Mouse (Mus musculus) kidney, postnatal 10 days (tissue): ENCODE measurements around the gene Inpp5f.
"Not testable (repeated sequence)": the region's sequence is repeated elsewhere in the genome, so short reads cannot be mapped to it uniquely, and the experiment has no call there.

ENCODE experiments used
- DNase-seq: peaks from one replicate; pipeline ENCODE4 v3.0.0; 2021; ENCODE audit warnings: mixed read lengths

Gene Inpp5f

DNA sequence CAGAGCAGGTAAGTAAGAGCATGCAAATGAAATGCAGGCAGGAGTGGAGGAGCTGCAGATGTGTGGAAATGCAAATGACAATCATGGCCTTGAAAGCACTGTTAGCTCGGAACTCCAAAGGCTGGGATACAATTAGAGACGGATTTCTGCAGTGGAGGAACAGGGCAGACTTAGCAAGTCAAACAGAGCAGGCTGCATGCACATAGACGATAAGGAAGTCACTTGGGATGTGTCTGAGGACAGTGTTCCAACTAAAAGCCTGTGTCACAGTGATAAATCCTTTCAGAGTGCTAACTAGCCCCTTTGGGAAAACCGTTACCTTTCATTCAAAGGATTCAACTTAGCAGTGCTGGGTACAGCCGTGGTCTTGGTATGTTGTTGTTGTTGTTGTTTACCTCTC is 56.7 kb downstream of the Inpp5f start:
- DNase-seq = no peak

DNA sequence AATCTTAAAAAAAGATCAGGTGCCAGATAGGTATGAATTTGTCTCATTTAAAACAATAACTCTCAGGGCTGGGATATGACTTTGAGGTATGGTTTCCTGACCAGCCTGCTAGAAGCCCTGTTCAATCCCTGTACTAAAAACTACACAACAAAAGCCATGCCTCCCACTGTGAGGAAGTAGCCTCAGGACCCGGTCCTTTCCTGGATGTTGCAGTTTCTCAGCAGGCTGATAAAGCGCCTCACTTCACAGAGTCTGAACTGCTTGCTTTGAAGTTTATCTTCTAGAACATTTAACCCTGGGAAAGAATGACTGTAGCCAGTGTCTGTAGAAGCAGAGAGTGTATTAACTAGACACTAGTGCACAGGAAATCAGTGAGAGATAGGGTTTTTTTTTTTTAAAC is 57.7 kb downstream of the Inpp5f start:
- no peak for DNase-seq

DNA sequence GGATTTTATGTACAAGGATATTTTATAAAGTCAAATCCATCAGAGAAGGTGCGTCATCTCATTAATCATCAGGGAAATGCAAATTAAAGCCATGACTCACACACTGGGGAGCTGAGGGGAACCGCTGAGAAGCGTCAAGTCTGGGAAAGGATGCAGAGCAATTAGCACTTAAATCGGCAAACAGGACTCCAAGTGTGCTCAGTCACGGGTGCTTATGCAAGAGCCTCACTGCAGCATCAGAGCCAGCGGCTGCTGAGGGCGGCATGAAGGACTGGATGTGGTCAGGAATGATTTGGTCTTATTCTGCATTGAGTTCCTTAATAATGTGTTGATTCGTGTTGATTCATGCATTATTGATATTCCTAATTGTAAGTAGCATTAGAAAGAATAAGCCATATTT is 60.8 kb downstream of the Inpp5f start:
- no peak for DNase-seq

DNA sequence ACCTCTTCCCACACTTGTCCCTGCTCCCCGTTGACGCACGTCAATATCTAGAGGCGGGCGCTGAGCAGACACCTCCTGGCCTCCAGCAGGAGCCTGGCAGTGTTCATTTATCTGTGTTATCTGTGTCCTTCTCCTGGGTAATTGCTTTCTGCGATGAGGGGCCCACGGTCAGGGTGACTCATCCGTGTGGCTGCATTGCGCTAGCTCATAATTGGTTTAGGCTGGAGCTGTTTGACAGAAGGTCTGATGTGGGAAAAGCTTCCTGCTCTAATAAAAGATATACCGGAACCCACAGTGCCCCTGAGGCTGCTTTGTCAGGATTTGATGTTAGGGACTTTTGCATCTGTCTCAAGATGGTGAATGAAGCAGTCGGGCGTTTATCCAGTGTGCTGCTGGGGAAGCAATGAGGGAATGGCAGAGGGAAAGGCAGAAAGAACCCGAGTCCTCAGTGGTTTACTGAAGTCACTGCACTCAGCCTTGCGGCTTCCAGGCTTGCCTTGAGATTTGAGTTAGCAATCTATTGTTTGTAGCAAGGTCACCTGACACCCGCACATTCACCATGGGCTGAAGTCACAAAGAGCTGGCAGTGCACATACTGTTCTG is 61.4 kb downstream of the Inpp5f start:
- DNase-seq = no peak

DNA sequence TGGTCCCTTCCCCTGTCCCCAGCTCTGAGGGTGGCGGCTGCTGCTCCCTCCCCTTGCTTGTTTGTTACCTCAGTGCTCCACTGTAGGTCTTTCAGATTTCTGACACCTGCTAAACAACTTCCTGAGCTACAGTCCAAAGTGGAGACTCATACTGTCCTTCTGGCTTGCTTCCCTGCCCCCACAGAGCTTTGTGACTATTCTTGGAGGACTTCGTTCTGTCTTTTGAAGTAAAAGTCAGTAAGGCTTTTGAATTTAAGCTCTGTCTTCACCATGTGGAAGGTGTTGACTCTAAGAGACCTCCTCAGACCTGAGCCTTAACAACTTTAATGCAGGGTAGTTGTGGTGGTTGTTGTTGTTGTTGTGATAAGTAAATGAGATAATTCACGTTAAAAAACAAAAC is 67.4 kb downstream of the Inpp5f start:
- DNase-seq = no peak

DNA sequence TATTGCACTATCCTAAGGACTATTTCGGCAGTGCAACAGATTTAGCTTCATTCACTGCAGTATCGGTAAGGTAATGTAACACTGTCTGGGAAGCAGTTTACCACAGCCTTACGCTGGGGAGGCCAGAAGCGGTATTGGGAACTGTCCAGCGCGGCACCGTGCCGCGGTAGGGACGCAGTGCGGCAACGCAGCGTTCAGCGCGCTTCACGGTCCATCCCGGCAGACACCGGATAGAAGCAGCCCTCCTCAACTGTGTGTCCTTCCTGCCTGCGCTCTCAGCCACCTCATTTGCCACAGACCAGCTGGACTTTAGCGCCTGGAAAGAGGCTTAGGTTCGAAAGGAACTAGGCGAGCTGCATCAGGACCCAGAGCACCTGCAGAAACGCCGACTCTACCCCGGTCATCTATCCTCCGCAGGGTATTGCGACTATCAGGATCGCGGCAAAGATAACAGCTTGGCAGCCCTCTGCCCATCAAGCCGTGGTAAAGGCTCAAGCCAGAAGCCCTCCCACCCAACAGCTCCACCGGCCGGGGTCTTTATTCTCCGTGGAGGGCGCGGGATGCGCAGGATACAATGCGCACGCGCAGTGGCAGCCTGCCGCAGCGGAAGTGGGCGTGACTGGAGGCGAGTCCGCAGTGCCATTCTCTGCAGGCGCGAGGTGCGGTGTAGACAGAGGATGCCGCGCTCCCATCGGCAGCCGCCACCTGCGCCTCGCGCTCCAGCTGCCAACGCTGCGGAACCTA is 76.9 kb downstream of the Inpp5f start:
- DNase-seq = peak; percentile 77

DNA sequence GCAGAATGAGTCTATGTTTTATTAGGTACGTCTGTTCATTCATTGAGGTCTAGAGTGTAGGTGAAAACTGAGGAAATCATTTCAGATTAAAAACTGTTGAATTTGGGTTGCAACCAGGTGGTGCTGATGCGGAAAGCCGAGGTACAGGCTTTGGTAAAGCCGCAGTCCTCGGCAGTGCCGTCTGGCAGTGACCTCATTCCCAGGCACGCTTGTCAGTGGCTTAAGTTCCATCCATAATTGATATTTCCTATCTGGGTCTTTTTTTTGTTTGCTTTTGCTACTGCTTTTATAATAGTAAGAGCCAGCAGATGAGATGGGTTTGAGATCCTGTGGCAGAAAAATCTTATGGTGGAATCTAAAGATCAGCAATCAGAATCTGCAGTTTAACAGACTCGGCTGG is 78.2 kb downstream of the Inpp5f start:
- no peak for DNase-seq

DNA sequence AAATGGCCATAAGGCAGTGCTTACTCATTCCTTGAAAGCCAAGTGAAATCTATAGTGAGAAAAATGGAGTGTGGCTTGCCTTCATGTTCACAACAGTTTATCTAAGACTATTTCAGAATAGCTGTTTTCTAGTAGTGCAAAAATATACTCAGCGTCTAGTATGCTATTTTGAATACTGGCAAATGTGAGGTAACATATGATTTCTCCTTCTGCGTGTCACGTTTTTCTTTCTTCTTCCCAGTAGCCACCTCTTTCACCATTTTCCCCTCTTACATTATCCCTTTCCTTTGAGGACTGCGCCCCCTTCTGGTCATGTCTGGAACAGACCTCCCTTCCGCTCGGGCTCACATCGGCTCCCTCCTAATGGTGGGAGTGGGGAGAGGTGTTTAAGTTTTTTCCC is 78.9 kb downstream of the Inpp5f start:
- peak; percentile 91 for DNase-seq

DNA sequence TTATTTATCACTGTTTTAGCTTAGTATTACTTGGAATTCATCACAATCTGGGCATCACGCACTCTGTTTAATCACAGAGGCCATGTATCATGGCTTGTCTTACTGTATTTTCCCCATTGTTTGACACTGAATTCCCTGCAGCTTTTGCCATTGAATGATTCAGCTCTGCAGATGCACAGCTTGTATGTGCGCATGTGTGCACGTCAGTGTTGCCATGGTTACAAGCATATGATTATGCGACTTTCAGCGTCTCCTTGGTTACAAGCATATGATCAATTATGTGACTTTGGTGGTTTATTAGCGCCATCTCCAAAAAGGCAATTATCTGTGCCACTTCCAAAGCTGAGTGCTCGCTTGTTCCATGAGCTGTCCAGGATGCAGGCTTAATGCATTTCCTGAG is 79.7 kb downstream of the Inpp5f start:
- DNase-seq = no peak

DNA sequence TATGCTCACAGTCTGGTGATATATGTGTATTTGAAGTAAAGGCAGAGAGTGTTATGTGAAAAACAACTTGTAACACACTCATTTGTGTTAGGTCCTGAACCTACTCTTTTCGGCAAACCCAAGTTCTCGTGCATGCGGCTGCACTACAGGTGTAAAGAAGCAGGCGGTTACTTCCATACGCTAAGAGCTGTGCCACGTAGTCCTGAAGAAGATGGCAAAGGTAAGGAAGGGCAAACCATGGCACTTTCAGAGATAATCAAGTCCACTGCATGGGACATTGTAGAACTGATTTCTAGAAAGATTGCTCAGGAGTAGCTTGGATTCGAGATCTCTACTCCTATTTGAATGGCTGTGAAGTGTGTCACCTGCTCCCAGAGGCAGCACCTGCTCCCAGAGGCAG is 81.0 kb downstream of the Inpp5f start:
- no peak for DNase-seq

DNA sequence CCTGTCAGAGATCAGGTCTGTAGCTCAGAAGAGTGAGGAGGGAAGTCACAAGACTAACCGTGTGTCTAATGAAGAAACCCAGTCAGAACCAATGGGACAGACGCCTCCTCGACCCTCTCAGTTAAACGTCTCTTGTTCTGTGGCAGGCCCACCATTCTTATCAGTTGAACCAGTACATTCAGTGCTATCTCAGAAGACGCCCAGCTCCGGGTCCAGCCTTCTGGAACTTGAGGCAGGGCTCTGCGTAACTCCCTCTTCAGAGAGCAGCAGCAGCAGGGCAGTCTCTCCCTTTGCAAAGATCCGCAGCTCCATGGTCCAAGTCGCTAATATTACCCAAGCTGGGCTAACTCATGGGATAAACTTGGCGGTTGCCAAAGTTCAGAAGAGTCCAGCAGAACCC is 83.7 kb downstream of the Inpp5f start:
- DNase-seq = no peak

DNA sequence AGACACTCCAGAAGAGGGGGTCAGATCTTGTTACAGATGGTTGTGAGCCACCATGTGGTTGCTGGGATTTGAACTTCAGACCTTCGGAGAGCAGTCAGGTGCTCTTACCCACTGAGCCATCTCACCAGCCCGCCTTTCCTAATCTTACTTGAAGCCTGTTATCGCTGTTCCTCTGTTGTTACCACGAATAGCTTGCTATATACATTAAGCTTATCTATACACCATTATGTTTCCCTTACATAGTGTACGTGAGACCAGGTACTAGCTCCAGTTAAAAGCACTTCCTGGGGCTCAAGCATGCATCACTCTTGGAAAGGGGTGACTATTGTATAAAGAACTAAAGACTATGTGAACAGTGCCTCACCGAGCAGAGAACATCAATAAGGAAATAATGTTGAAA is 88.8 kb downstream of the Inpp5f start:
- DNase-seq = not testable (repeated sequence)

DNA sequence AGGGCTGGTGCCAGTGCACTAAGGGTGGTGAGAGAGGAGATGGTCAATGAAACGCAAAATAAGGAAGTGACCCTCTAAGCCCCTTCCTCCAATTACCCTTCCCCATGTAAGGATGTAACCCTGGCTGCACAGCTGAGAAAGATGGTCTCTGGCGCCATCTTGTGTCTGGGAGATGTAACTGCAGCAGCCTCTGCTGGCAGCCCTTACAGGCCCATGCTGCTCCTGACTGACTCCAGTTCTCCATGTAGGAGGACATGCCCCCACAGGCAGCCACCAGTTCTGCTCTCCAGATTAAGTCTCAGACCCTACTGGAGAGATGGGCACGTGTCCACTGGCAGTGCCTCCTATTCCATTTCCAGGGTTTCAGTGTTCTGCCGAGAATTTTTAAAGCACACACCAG is 94.6 kb downstream of the Inpp5f start:
- DNase-seq = peak; percentile 78

DNA sequence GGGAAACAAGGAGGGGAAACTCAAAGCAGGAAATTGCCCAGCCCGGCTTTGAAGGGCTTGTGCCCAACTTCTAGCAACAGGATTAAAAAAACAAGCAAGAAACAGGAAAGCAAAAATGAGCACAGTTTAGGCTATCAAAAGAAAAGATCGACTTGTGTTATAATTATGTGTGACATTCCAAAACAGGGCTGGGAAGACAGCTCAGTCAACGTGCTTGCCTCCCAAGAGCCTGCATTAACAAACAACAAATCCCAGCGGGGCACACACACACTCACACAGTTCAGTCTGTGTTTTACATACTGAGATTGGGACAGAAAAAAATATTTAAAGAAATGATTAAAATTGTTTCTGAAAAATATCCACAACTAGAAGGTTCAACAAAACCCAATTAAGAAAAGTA is 106.9 kb downstream of the Inpp5f start:
- DNase-seq = no peak

DNA sequence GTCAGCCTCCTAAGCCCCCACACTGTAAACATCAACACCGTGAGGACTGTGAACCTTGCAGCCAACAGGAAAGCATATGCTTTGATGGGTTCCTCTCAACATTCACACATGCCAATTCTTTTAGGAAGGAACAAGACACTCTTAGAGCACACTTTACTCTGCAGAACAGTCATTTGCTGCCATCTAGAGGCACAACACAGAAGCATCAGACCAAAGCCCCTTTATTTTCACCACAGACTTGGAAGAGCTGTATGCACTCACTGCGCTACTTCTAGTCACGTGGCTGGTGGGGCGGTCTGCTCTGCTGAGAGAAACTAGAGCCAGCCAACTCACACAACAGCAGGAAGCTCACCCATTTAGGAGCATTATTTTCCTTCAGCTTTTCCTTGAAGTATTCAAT is 113.6 kb downstream of the Inpp5f start:
- DNase-seq = peak; percentile 83

DNA sequence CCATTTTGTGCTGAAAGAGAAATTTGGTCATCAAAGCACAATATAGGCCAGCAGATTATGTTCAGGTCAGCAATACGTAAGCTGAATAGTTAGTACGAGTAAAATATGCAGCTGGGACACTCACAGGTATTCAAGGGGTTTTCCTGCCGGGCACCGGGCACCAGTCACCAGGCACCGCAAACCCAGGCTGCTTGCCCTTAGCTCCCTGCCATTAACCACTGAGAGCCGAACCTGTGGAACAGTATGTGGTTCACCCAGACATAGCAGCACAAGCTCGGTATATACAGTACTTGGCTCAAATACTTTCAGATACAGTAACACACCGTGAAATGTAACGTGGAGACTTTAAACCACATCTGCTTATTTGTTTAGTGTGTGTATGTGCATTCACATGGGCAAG is 114.1 kb downstream of the Inpp5f start:
- no peak for DNase-seq

DNA sequence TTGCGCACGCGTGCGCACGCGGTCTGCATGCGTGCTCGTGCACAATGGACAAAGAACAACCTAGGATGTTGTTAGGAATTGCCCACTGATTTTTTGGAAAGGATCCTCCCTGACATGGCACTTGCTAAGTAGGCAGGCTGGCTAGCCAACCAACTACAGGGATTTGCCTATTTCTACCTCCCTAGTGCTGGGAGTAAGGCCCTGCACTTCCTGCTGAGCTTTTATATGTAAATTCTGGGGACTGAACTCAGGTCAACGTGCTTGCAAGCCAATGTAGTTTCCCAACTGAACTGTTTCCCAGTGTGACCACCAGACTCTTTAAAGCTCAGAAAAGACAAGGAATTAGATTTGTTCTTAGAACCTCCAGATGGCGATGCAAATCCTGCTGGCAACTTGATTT is 115.9 kb downstream of the Inpp5f start:
- DNase-seq = no peak

DNA sequence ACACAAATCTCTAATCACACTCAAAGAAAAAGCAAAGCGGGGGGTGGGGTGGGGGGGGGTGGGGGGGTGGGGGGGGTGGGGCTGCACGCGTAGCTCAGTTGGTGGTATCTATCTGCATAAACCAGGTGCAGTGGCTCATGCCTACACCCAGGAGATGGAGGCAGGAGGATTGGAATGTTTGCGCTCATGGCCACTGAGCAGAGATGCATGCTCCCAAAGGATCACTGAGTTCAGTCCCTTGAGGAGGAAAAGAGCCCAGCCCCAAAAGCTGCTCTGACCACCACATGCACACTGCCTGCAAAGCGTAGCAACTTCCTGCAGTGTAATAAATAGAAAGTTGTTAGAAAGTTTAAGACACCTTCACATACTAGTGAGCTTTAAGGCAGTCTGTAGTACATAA is 116.6 kb downstream of the Inpp5f start:
- no peak for DNase-seq

DNA sequence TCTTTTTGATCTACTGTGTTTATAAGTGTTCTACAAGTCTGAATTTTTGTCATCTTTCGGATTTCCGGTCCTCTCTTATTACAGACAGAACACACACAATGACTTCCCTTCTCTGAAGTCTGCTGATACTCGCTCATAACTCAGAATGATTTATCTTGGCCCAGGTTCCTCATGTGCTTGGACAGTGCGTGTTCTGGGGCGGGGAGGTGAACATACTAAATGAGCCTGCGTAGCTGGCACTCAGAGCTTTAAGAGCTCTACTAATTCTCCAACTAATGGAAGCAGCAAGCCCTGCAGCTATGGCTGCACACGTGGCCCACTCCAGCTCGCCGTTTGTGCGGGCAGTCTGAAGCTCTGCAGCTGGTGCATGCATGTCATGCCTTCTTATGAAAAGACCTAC is 117.6 kb downstream of the Inpp5f start:
- DNase-seq = peak; percentile 51

DNA sequence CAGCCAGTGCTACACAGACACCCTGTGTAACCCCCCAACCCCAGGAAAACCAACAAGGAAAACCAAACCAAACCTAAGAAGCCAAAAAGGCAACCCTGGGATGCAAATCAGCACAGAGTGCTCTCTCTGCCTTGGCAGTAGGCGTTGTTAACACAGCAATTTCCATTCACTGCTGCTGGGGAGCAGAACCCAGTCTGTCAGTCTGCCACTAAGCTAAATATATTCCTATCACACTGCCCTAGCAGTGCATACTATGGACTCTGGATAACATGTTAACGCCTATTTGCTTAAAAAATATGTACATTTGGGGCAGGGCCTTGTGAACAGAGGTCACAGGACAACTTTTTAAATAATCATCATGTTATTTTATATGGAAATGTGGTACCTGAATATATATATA is 120.5 kb downstream of the Inpp5f start:
- no peak for DNase-seq

DNA sequence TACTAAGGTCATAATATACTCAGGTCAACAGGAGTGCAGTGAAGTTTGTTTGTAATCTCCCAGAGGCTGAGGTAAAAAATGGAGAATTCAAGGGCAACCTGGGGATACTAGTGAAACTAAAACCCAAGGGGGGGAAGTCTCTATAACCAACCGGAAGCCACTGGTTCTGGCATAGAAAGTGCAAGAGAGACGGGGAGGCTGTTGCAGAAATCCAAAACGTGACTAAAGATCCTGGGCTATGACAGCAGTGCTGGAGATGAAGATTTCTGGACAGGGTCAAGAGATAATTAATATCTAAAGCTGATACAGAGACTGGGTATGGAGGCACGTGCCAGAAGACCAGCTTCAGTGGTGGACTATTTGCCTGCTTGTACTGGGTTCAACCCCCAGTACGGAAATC is 126.9 kb downstream of the Inpp5f start:
- no peak for DNase-seq

DNA sequence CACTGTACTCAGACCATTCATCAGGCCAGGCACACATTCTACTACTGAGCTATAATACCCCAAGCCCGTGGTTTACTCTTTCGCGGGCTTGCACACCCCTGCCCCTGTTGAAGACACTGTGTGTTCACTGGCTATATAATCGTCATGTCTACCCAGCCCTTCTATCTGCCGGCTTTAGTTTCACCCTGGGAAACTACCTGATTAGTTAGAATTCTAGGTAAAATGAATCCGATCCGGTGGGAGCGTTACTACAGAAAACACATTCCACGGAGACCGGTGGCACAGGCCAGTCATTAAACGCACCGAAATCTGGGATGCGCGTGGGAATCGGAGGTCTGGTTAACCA is 128.0 kb downstream of the Inpp5f start:
- DNase-seq = peak; percentile 22

DNA sequence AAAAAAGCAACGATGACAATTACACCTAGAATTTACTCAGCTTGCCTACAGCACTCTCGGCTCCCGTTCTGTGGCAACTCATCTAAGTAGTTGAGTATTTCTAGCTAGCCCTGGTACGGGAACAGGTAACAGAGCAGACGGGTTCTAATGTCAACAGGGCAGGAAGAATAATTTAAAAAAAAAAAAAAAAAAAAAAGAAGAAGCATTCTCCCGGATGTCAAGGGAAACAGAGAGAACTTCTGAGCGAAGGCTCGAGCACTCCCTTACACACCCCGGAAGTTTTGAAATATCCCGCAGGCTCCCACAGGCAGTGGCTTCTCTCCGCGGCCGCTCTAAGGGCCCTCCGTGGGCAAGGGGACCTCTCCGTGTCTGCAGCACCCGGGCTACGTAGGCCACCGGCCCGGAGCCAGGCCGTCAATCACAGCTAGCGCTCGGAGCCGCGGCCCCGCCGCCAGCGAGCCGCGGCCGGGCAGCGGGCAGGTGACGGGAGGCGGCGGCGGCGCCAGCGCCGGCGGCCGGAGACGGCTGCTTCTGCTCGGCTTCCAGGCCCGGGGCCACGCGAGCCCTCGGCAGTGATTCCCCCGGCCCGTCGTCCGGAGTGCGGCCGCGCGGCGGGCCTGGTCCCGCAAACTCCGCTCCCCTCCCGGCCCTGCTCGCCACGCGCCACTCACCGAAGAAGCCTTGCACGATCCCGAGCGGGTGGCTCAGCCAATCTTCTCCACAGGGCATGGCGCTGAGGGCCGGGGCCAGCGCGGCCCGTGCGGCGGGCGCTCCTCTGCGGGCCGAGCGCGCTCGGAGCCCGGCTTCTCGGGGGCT is 128.5 kb downstream of the Inpp5f start:
- peak; percentile 66 for DNase-seq

DNA sequence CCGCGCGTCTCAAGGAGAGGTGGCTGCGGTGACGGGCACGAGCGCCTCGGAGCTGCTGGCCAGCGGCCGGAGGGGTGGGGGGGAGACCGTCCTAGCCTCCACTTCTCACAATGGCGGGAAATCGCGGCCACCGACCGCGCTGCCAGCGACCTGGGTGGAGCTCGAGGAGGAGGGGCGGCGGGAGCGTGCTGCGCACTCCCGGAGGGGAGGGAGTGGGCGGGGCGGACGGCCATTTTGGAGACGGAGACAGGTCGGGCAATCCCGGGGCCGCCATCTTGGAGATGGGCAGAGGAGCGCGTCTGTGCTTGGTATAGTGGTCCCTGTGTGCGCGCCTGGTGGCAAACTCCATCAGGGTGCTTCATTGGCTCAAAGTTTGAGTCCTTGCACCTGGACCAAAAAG is 129.2 kb downstream of the Inpp5f start, which contains the start of gene Mcmbp:
TSS of gene Mcmbp (minus strand) at position 162 of the 400 bp plus-strand sequence.
- peak; percentile 99 for DNase-seq
